Mouse (Mus musculus) hindbrain, embryonic 12.5 days (tissue): ENCODE measurements around the gene Esrra. TPM values are rescaled to one million over a fixed set of nuclear protein-coding genes. Genes with fewer than 3 reads are reported as not detected.

Experiments
- ATAC-seq: fragments of 200-750 bp; cut with Nextera tagmentation; 2 replicates; pipeline ENCODE4 v1.8.0; 2017; ENCODE audit warnings: moderate TSS enrichment; ENCODE audit not compliant: low FRiP score
- H3K27ac ChIP-seq: fragments of 300-500 bp; sonication (generic); 2 replicates; pipeline ENCODE4 v1.5.1; 2016; ENCODE audit warnings: mild to moderate bottlenecking
- H3K27me3 ChIP-seq: fragments of 300-500 bp; sonication (generic); 2 replicates; pipeline ENCODE4 v1.6.1; 2016; ENCODE audit warnings: mild to moderate bottlenecking
- H3K36me3 ChIP-seq: fragments of 300-500 bp; sonication (generic); 2 replicates; pipeline ENCODE4 v1.6.1; 2016; ENCODE audit warnings: mild to moderate bottlenecking
- H3K4me1 ChIP-seq: fragments of 300-500 bp; sonication (generic); 2 replicates; pipeline ENCODE4 v1.6.1; 2016
- H3K4me2 ChIP-seq: fragments of 300-500 bp; sonication (generic); replicated peaks from 2 replicates; pipeline ENCODE4 v1.6.1; 2016; ENCODE audit warnings: mild to moderate bottlenecking
- H3K4me3 ChIP-seq: fragments of 300-500 bp; sonication (generic); 2 replicates; pipeline ENCODE4 v1.5.1; 2016; ENCODE audit warnings: mild to moderate bottlenecking
- H3K9ac ChIP-seq: fragments of 300-500 bp; sonication (generic); 2 replicates; pipeline ENCODE4 v1.6.1; 2016; ENCODE audit warnings: mild to moderate bottlenecking, moderate library complexity
- H3K9me3 ChIP-seq: fragments of 300-500 bp; sonication (generic); replicated peaks from 2 replicates; pipeline ENCODE4 v1.6.1; 2016; ENCODE audit warnings: mild to moderate bottlenecking
- WGBS: fragments of 180-500 bp; shearing (Covaris S2); methylation state at CpG from one replicate; pipeline ENCODE4 v1.1.7; 2016; 5-methylcytosine and 5-hydroxymethylcytosine counted together
- polyA plus RNA-seq: library from polyadenylated mRNA; unstranded; fragments of >200 nt; fragmentation: Nextera tagmentation; extraction: Ambion mirVana; gene quantifications from 2 replicates; pipeline ENCODE4 v1.2.1, GENCODE M21; 2016

Esrra gene
- polyA plus RNA-seq, 1 experiment from 2014 or later, result 16.6 TPM

DNA sequence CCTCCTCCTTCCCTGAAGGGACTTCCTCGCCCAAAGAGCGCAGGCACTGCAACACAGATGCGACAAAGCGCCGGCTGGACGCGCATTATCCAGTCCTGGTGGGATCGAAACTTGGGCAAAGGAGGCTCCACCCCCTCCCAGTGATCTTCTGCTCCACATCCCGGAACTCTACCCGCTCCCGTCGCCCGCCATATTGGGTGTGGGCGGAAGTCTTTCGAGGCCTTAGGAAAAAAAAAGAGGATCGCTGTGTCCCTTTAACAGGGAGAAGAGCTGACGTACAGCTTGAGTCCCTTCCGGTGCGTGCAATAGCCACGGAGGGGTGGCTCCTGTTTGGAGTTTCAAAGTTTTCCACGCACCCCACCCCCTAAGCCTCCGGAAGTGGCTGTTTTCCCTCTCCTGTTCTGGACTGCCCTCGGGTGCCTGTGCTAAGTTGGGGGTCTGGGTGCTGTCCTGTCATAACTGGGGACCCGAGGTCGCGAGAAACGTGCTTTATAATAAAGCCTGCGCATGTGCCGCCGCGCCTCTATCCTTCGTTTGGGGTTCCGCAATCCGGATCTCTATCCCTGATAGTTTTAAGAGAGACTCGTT, 29.9 kb upstream of the Esrra start:
- Histone ChIP-seq H3K4me3 (peak overlapping the region; percentile 56), H3K4me1 (peaks cover 22% of the 10 kb centered on the region), H3K36me3 (peaks cover 12% of the 10 kb centered on the region; the same call in 1 of the 2 replicates), H3K9me3 (no peaks in the 10 kb centered on the region), H3K9ac (peak overlapping the region; percentile 77), H3K27ac (peak overlapping the region; percentile 97), H3K27me3 (no peaks in the 10 kb centered on the region), H3K4me2 (peak overlapping the region; percentile 95)
- WGBS, result under 1% methylated on average over 35 of the region's 35 CpGs
- peak; percentile 83 for ATAC-seq

DNA sequence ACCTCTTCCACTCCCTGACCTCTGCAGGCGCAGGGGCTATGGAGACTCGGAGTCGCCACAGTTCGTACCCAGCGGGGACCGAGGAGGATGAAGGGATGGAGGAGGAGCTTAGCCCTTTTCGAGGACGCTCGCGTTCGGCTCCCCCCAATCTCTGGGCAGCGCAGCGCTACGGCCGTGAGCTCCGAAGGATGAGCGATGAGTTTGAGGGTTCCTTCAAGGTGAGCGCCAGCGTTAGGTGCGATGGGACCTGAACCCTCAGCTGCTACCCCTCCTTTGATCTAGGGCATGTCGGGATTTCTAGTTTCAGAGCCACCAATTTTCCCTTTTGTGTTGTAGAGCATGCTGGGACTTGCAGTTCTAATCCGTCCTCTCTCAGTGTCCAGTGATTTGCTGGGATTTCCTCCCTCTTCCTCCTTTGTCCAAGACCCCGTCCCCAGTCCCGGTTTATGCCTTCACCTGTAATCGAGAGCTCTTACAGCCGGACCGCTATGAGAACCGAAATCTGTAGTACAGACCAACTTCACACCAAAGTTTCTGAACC, 29.1 kb upstream of the Esrra start:
- H3K36me3 ChIP-seq, result peaks cover 9% of the 10 kb centered on the region; the same call in 1 of the 2 replicates
- H3K4me1 ChIP-seq, result peaks cover 22% of the 10 kb centered on the region
- peak overlapping the region; percentile 97 for H3K27ac ChIP-seq
- H3K4me2 ChIP-seq, result peak overlapping the region; percentile 95
- H3K4me3 ChIP-seq, result peak overlapping the region; percentile 56
- 0% methylated on average over 28 of the region's 28 CpGs for WGBS
- H3K9me3 ChIP-seq, result no peaks in the 10 kb centered on the region
- no peaks in the 10 kb centered on the region for H3K27me3 ChIP-seq
- peak overlapping the region; percentile 77 for H3K9ac ChIP-seq
- ATAC-seq, result peak; percentile 63

DNA sequence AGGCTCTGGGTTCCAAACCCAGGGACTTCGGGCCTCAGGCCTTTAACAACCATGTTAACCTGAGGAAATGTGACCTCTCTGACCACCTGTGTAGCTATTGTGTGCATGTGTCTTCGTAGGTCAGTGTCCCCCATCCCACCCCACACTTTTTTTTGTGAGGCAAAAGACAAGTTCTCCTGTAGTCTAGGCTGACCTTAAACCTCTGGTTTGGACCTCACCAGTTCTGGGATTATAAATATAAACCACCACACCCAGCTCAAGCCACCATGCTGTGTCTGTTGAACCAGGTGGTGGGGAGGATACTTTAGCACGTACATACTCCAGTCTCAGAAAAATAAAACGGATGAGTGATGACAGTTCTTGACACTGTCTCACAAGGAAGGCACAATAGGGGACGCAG, 28.3 kb upstream of the Esrra start:
- WGBS, result 42% methylated on average over 5 of the region's 5 CpGs
- H3K27ac ChIP-seq, result peak overlapping the region; percentile 97; the same call in 1 of the 2 replicates
- H3K4me2 ChIP-seq, result peak overlapping the region; percentile 95

DNA sequence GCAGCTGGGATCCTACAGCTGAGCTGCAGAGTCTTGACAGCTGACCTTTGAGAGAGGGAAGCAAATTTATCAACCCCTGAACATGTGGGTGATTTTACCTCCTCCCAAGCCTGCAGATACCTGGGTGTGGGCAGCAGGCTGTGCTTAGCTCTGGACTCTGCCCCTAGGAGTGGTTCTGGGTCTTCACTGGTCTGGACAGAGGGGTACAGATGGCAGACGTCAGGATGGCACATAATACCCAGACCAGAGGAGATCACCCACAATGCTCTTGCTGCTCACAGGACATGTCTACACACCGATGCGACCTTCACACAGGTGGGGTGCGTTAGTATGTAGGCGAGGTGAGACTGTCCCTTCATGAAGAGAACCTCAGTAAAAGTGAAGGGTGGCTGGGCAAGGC, 27.9 kb upstream of the Esrra start:
- H3K9ac ChIP-seq, result no peak overlapping the region
- H3K4me1 ChIP-seq, result peaks cover 22% of the 10 kb centered on the region
- 89% methylated on average over 5 of the region's 5 CpGs for WGBS
- H3K36me3 ChIP-seq, result no peaks in the 10 kb centered on the region; the same call in 1 of the 2 replicates
- no peak overlapping the region for H3K4me3 ChIP-seq
- ATAC-seq, result no peak
- H3K9me3 ChIP-seq, result no peaks in the 10 kb centered on the region
- 0 out of 2 replicates have a peak overlapping the region, but pooled peaks have one; percentile 95 for H3K4me2 ChIP-seq
- no peaks in the 10 kb centered on the region for H3K27me3 ChIP-seq
- no peak overlapping the region for H3K27ac ChIP-seq

More for the DNA sequence above, 28.3 kb upstream of the Esrra start:
- no peak for ATAC-seq
- peaks cover 22% of the 10 kb centered on the region for H3K4me1 ChIP-seq
- H3K36me3 ChIP-seq, result peaks cover 4% of the 10 kb centered on the region; the same call in 1 of the 2 replicates
- no peaks in the 10 kb centered on the region for H3K9me3 ChIP-seq
- H3K9ac ChIP-seq, result peak overlapping the region; percentile 77
- H3K4me3 ChIP-seq, result peak overlapping the region; percentile 56
- H3K27me3 ChIP-seq, result no peaks in the 10 kb centered on the region

DNA sequence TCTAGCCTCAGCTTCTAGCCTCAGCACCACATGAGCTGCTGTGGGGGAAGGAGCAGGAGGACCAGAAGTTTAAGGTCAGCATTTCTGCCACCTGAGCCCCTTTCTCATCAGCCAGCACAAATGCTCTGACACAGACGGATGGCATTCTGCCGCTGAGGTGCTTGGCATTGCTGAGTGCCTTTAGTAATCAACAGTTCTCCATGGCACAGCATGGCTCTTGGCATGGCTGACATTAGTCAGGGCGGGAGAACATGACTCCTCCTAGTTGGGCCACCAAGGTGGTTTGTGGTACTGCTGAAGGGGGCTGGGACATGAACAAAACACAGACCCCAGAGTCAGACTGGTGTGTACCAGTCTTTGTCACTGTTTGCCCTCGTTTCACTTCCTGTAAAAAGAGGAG, 26.6 kb upstream of the Esrra start:
- Histone ChIP-seq H3K4me2 (no peak overlapping the region), H3K36me3 (no peaks in the 10 kb centered on the region; the same call in 1 of the 2 replicates), H3K9me3 (no peaks in the 10 kb centered on the region), H3K9ac (no peak overlapping the region), H3K4me1 (peaks cover 19% of the 10 kb centered on the region), H3K27me3 (no peaks in the 10 kb centered on the region), H3K27ac (no peak overlapping the region), H3K4me3 (no peak overlapping the region)
- ATAC-seq, result no peak
- 77% methylated on average over 4 of the region's 4 CpGs for WGBS

DNA sequence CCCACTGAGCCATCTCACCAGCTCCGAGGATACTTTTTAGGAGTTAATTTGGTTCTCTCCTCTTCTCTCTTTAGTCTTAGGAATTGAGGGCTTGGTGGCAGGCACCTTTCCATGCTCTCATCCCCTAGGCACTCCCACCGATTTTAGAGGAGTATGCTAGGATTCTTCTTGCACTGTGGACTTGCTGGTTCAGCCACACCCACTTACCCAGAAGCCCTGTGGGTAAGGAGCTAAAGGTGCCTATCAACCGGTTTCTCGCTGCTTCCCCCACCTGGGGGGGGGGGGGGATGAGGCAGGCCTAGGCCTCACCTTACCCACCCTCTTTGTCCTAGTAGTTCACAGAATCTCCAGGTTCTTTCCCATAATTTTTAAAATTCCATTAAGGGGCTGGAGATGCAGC, 26.1 kb upstream of the Esrra start:
- H3K9ac ChIP-seq, result no peak overlapping the region
- H3K27ac ChIP-seq, result no peak overlapping the region
- peaks cover 20% of the 10 kb centered on the region for H3K4me1 ChIP-seq
- no peaks in the 10 kb centered on the region for H3K27me3 ChIP-seq
- ATAC-seq, result no peak
- no peak overlapping the region for H3K4me2 ChIP-seq
- H3K36me3 ChIP-seq, result no peaks in the 10 kb centered on the region; the same call in 1 of the 2 replicates
- no peaks in the 10 kb centered on the region for H3K9me3 ChIP-seq
- no peak overlapping the region for H3K4me3 ChIP-seq
- 44% methylated on average over 4 of the region's 4 CpGs for WGBS

DNA sequence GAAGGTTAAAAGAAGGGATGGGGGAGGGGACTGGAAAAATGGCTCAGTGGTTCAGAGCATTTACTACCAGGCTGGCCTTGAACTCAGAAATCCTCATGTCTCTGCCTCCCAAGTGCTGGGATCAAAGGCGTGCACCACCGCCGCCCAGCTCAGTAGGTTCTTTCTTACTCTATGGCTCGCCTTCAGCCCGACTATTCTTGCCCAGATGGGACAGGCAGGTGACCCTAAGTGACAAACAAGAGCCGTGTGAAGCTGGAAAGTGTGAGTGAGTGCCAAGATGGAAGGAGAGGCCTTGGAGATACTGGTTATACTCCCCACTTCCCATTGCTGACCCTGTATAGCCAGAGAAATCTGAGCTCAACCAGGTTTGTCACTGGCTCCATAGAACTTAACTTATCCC, 22.1 kb upstream of the Esrra start:
- 92% methylated on average over 6 of the region's 6 CpGs for WGBS
- peaks cover 29% of the 10 kb centered on the region for H3K4me1 ChIP-seq
- ATAC-seq, result no peak
- H3K9me3 ChIP-seq, result no peaks in the 10 kb centered on the region
- H3K4me3 ChIP-seq, result no peak overlapping the region
- no peaks in the 10 kb centered on the region for H3K27me3 ChIP-seq
- no peak overlapping the region for H3K27ac ChIP-seq
- H3K36me3 ChIP-seq, result no peaks in the 10 kb centered on the region; the same call in 1 of the 2 replicates
- no peak overlapping the region for H3K4me2 ChIP-seq
- no peak overlapping the region for H3K9ac ChIP-seq

DNA sequence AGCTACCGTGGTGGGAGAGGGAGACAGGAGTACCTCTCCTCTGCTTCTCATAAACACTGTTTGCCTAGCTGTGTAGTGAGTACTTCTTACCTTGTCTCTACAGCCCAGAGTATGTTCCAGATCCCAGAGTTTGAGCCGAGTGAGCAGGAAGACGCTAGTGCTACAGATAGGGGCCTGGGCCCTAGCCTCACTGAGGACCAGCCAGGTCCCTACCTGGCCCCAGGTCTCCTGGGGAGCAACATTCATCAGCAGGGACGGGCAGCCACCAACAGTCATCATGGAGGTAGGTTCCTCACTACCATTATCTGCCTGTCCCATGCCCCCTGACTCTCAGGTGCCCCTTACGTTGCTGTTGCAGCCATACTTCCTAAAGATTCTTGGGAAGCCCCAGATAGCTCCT, 21.2 kb upstream of the Esrra start:
- no peak for ATAC-seq
- WGBS, result 30% methylated on average over 5 of the region's 5 CpGs

DNA sequence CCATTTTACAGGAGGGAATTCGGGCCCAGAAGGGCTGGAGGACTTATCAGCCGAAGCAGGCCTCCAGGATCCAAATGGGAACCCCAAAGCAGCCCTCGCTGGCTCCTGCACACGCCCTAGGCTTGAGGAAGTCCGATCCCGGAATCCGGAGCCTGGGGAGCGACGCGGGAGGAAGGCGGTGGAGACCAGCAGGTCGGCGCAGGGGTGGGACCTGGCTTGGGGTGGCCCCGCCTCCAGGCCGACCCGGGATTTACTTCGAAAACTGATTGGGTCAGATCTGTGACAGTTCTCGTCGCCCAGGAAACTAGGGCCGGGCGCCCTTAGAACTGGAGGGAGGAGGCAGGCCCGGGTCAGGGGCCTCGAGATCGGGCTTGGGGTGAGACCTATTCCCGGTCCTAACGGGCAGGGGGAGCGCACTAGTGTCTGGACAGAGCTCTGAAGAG, 20.7 kb upstream of the Esrra start, which contains the start of gene Gpr137:
Gene Gpr137 (minus strand): TSS at position 232 of the 443 bp plus-strand sequence.
- Histone ChIP-seq H3K4me2 (peak within 1 kb of the TSS; percentile 99), H3K4me1 (peaks cover 33% of the 10 kb centered on the region), H3K9ac (peak within 1 kb of the TSS; percentile 90), H3K27ac (peak within 1 kb of the TSS; percentile 94), H3K36me3 (no peaks in the 10 kb centered on the region), H3K27me3 (peaks cover 2% of the 10 kb centered on the region; the same call in 1 of the 2 replicates), H3K4me3 (peak within 1 kb of the TSS; percentile 85), H3K9me3 (no peaks in the 10 kb centered on the region)
- under 1% methylated on average over 27 of the region's 27 CpGs for WGBS
- ATAC-seq, result peak; percentile 84

More for the DNA sequence above, 21.2 kb upstream of the Esrra start:
- Histone ChIP-seq H3K4me3 (peak overlapping the region; percentile 85), H3K27ac (peak overlapping the region; percentile 94), H3K4me1 (peaks cover 33% of the 10 kb centered on the region), H3K9ac (peak overlapping the region; percentile 90), H3K4me2 (peak overlapping the region; percentile 99), H3K9me3 (no peaks in the 10 kb centered on the region), H3K27me3 (peaks cover 2% of the 10 kb centered on the region; the same call in 1 of the 2 replicates), H3K36me3 (no peaks in the 10 kb centered on the region)

DNA sequence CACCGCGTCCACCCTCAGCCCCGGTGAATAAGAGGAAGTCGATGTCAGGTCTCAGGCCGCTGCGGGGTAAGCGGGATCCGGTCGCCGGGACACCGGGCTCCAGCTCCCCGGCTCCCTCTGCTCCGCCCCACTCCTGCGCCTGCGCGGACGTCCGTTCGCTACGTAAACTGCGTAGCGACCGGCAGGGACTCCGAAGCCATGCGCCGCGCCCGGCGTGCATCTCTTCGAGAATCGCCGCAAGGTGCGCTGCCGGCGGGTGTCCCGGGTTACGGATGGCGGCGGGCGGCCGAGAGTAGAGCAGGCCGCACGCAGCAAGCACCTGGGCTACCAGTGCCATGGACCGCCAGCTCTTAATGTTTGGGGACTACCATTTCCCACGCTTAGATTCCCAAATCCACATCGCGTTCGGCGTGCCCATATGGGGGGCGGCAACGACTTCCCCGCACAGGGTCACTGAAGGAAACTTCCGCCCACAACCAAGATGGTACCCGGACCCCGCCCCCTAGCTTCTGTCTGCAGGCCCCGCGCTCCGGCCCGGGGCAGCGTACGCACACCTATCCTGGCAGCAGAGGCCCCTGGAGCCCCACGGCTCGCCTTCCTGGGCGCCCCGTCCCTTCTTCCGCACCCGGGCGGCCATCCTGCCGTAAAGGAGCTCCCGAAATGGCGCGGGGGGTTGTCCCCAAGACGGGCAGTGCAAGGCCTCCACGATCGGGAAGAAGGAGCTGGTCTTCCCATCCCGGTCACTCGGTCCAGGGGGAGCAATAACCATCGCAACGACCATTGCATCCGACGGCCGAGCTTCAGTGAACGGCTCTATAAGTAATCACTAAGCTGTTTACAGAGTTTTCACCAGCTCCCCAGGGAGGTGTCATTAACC, 20.0 kb upstream of the Esrra start, which contains the start of gene Bad:
Gene Bad (plus strand): TSS at position 490 of the 877 bp plus-strand sequence.
- peak within 1 kb of the TSS; percentile 94 for H3K27ac ChIP-seq
- peak; percentile 84 for ATAC-seq
- peak within 1 kb of the TSS; percentile 90 for H3K9ac ChIP-seq
- H3K4me2 ChIP-seq, result peak within 1 kb of the TSS; percentile 99
- H3K4me1 ChIP-seq, result peaks cover 33% of the 10 kb centered on the region
- H3K4me3 ChIP-seq, result peak within 1 kb of the TSS; percentile 85
- under 1% methylated on average over 83 of the region's 83 CpGs for WGBS
- H3K27me3 ChIP-seq, result peaks cover 2% of the 10 kb centered on the region
- H3K36me3 ChIP-seq, result no peaks in the 10 kb centered on the region
- H3K9me3 ChIP-seq, result no peaks in the 10 kb centered on the region

DNA sequence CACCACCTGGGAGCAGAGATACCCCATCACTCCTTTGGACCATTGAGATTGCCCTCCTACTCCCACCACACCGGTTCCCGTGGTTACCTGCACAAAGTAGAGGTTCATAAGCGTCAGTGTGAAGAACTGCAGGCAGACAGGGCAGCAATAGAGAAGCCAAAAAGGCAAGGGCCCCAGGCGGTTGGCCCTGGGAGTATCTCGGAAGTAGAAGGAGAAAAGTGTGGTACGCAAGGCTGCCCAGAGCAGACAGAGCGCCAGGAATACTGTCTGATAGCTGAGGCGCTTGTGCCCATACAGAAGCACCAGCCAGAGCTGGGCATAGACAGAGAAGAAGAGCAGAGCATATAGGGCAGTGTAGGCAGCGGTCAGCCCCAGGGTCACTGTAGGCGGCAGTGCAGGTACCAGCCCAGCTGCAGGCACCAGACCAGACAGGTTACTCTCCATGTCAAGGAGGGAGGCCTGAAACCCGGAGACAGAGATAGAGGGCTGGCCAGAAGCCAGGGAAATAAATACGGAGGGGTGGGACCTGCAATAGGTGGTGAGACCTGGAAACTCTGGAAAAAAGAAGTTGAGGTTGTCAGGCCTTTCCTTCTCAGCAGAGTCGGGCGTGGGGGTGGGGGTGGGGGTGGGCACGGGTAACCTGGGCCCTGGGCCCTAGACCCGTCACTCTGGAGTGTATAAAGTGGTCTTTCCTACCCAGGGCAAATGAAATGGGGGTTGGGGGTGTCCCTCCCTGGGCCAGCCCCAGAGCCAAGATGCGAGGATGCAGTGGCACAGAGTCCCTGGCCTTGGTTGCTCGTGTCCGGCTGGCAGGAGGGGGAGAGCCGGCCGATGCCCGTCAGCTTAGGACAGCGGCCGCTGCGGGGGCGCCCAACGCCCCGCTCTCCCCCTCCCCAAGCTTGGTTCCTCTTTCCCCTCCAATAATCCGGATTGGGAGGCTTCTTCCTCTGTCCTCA, 19.1 kb upstream of the Esrra start:
- Histone ChIP-seq H3K27me3 (peaks cover 11% of the 10 kb centered on the region), H3K4me2 (peak overlapping the region; percentile 99), H3K9me3 (no peaks in the 10 kb centered on the region), H3K9ac (peak overlapping the region; percentile 90), H3K4me3 (peak overlapping the region; percentile 85), H3K4me1 (peaks cover 33% of the 10 kb centered on the region), H3K36me3 (no peaks in the 10 kb centered on the region), H3K27ac (peak overlapping the region; percentile 94)
- 22% methylated on average over 29 of the region's 29 CpGs for WGBS
- ATAC-seq, result peak; percentile 42
